Mouse (Mus musculus) adrenal gland, postnatal 36 days (tissue): ENCODE data around the gene Robo1. TPM values are rescaled to one million over a fixed set of nuclear protein-coding genes. Genes with fewer than 3 reads are reported as not detected.
A peak's percentile ranks its signal among the peaks of the same experiment; 100 is the strongest.

Experiments
- DNase-seq, 2 experiments: peaks; one replicate each; pipeline ENCODE4 v3.0.0; 2021; ENCODE audit warnings: mixed read lengths in 1 of 2
- total RNA-seq, 2 experiments: library from RNA; stranded (reverse); gene quantifications; 2 replicates each; pipeline ENCODE4 v1.2.3; 2021

Gene Robo1
- total RNA-seq, 2 experiments from 2014 or later, result 144 to 167 TPM

DNA sequence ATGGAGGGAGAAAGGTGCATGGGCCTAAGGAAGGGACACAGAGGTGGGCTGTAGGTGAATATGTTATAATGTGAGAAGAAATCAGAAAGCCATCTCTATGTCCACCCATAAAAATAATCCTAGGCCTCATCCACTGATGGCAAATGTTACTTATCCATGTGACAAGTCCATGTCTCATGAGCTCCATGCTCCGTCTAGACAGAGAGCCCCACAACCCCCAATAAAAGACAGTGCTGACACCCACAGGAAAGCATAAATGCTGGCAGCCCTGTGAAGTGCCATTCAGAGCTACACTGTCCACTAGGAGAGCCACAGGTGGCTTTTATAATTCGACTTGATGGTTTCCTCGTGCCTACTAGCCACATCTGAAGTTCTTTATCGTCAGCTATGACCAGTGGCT is 694.6 kb downstream of the Robo1 start:
- no peak for DNase-seq

GRCm38 (mm10) chr16:73004601-73005000 is 696.5 kb downstream of the Robo1 start:
- DNase-seq, result no peak

DNA sequence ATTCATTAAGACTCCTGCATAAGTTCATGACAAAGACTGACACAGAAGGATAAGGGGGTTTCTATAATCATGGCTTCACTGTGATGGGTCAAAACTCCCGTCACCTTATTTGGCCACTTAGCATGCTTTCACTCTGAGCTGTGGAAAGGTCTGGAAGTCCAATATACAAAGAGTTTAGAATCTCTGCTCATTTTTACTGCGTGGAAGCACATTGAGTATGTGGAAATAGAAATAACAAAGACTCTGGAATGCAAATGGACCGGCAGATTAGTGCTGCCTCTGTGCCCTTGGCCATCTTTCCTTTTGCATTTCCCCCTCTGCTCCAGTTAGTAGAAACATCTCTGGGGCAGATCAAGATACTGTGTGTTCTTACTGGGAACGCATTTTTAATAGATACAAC is 697.7 kb downstream of the Robo1 start:
- DNase-seq, result no peak

DNA sequence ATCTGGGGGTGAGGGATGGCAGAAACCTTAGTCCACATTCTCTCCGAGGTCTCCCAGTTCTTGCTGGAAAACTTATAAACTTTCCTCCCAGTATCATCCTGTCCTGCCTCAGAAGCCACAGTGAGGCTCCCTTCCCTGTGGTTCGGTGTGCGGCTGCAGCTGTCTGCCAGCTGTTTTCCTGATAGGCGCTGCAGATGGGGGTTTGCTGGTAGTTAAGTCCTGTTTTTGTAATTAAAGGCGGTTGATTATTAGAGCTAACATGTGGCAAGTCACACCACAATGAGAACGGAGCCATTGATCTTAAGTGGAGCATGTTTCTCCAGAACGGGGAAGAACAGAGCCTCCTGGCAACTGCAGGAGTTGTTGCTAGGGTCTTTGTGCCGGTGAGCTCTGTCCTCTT is 699.3 kb downstream of the Robo1 start:
- no peak for DNase-seq

DNA sequence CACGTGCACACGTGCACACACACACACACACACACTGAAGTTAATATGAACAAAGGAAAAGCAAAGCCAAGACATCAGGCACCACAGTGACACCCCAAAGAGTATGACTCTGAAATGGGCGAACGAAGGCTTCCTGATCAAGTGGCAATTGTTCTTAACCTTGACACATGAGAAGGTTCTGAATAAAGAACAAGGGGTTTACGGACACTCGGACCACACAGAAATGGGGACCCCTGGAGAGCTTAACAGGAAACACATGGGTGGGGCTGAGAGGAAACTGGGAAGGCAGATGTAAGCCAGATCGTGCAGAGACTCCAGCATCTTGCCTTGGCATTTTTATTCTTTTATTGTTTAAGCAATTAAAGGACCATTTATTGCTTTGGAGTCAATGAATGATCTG is 703.2 kb downstream of the Robo1 start:
- no peak for DNase-seq

DNA sequence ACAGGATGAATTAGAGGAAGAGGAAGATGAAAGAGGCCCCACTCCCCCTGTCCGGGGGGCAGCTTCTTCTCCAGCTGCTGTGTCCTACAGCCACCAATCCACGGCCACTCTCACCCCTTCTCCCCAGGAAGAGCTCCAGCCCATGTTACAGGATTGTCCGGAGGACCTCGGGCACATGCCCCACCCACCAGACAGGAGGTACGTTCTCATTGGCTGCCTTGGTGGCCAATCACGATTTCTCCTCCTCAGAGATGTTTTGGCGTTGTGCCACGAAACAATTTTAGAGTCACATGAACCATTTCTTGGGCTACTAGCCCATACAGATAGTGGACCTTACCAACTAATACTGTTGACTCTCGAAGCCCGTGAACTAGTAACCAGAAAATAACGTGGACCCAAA is 704.8 kb downstream of the Robo1 start:
- no peak for DNase-seq

DNA sequence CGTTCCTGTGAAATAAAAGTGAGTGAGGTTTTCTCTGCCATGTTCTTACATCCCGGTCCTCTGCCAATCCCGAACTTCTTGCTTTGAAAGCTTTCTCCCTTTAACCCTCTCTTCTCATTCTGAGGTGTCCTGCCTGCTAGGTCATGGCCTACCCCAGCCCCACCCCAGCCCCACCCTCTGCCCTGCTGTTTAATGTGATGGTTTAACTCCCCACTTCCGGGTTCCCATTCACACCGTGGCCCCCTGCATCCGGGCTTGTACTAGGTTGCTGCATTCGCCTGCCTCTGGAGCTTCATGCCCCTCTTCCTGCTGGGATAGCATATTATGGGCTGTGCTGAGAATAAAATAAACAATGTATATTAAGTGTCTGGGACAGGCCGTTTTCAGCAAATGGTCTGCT is 706.4 kb downstream of the Robo1 start:
- no peak for DNase-seq

- no peak for DNase-seq
These were observed 707.9 kb downstream of the Robo1 start for GRCm38 (mm10) chr16:73015976-73016375.

DNA sequence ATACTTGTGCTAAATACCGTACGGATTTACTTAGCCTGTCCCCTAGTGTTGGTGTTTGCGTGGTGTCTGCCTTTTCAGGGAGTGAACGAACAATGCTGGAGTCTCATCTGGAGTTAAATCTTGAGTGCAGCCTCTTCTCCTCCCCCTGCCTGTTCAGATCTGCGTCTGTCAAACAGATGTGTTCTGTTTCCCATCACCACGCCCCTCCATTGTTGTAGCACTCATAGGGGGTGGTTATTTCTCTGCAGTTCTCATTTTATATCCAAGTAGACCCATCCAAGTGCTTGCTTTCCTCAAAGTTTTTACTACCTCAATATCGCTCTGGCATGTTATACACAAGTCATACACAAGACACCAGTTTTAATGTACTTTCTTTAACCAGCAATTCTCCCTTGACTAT is 708.7 kb downstream of the Robo1 start:
- DNase-seq, result no peak

DNA sequence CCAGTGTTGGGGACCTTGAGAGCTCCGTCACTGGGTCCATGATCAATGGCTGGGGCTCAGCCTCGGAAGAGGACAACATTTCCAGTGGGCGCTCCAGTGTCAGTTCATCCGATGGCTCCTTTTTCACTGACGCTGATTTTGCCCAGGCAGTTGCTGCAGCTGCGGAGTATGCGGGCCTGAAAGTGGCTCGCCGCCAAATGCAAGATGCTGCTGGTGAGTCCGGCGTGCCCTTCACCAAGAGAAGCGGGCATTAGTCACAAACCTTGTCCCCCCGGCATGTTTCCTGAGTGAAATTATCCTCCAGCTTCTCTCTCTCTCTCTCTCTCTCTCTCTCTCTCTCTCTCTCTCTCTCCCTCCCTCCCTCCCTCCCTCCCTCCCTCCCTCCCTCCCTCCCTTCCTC is 716.2 kb downstream of the Robo1 start:
- DNase-seq, result peak; percentile 82 to 86

DNA sequence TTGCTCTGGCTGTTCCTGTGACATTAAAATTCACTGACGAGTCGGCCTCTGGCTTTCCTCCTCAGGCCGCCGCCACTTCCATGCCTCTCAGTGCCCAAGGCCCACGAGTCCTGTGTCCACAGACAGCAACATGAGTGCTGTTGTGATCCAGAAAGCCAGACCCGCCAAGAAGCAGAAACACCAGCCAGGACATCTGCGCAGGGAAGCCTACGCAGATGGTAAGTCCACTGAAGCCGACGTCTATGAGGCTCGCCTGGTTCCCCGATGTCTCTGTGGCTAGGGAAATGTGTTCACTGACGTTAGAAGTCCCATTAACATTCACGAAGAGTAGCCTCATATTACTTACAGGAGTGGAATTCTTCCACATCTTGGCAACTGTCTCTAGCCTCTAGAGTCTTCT is 719.6 kb downstream of the Robo1 start:
- DNase-seq, result no peak

DNA sequence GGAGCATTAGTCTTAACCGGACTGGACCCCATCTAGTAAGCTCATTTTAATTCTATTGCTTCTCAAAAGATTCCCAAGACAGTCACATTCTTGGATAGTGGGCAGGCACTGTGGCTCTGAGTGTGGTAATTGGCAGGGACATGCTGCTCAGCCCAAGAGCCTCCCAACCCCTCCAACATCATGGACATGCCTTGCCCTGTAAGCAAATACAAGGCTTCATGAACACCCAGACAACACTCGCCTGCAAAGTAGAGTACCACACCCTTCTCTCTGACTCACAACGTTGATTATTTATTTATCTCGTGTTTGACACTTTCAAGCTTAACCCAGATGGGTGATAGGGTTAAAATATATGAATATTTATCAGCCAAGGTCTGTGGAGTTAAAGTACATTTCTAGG is 722.9 kb downstream of the Robo1 start:
- no peak for DNase-seq

- DNase-seq, result no peak
These were observed 727.3 kb downstream of the Robo1 start for GRCm38 (mm10) chr16:73035210-73035985.

DNA sequence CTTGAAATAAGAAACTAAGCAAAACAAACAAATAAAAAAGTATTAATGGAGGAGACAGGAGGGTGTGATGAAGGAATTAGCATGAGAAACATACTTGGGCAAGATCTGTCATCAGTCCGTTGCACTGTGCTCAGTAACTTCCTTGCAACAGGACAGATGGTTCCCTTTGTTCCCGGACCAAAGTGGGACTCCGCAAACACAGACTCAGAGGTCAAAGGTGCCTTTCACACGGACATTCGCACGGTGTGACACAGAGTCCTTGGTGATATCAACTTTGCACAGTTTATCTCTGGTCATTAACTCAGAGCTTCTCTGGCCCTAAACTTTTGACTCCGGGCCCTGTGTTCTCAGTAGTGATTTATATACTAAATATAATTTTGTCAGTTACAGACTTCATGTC is 730.4 kb downstream of the Robo1 start:
- peak in 1 of 2 experiments; percentile 26 for DNase-seq

DNA sequence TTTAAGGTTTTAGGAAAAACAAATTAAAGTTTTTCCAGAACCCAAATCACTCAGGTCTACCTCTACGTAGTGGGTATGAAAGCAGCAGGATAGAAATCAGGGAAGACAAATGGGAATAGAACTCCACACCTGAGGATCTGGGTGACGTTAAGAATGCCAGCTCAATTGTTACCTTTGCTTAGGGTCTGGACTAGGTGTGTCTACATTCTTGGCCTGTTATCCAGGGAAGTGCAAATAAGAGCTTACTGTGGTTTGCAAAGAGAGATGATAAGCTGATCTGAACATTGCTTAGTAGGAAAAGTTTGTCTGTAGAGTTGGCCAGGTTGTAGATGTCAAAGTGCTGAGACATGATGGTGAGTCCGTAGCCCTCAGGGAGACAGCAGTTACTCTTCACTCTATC is 754.4 kb downstream of the Robo1 start:
- DNase-seq, result no peak

- DNase-seq, result no peak
These were observed 759.7 kb downstream of the Robo1 start for GRCm38 (mm10) chr16:73067782-73068181.

DNA sequence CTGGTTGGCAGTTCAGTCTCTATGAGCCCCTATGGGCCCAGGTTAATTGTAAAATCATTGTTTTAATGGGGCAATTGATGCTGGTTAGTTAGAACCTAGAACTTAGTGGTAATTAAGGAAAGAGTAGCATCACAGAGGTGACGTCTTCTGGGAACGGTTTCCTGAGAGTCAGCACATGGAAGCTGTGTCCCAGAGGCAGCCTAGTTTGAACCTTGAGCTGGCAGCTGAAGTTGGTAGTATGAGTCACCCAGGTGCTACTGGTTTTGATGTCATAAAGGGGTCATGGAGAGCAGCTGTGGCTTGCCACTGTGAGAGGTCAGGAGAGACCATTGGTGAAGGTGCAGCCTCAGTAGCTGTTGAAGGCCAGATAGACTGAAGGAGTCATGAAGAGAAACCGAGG is 763.9 kb downstream of the Robo1 start:
- no peak for DNase-seq

- no peak for DNase-seq
These were observed 764.8 kb downstream of the Robo1 start for GRCm38 (mm10) chr16:73072883-73073282.

DNA sequence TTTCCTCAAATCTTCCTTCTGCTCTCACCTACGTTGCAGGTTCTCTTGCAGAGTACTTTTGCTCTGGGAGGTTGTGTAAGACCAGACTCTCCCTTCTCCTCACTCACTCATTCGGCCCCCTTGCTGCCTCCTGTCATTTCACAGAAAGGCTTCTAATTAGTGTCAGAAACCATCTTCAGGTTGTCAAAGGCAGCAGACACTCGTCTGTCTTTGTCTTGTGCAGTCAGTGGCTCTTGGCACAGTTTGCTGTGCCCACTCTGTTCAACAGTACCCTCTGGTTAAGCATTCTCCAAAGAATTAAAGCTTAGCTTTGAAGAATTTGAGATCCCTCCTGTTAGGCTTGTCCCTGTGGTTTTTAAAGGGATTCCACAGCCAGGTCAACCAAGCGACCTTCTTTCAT is 774.3 kb downstream of the Robo1 start:
- DNase-seq, result no peak

DNA sequence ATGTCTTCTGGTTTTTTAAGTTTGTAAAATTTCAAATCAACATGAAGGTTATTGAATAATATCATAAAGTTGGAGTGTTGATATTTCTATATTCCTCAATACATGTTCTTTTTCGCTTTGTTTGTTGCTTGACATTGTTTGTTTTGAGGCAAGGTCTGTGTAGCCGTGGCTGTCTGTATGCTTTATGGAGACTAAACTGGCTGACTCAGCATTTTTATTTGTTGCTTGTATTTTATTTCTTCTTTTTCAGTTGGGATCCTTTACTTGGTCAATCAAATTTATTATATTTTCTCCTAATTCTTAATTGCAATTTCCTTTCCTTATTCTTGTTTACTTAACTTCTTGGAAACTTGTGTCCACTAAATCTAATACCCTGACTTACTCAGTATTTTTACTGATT is 775.0 kb downstream of the Robo1 start:
- DNase-seq, result no peak
